Mouse (Mus musculus): Measurements from ENCODE around the gene Hist1h2bq. TPM values are rescaled to one million over a fixed set of nuclear protein-coding genes. Genes with fewer than 3 reads are reported as not detected.

Gene Hist1h2bq
- total RNA-seq, 2 experiments from 2014 or later = 108 to 110 TPM

Small RNA genes within 50 kb of the gene (microRNA-seq; reads per million reads assigned to microRNA genes)
- not detected for gene Gm19658
- gene Gm44346 = not detected
- not detected for gene Gm44466

Other genes with a start within 250 kb of the Hist1h2bq start
- not detected for gene Olfr1364, start 228.4 kb downstream of the Hist1h2bq start, total RNA-seq (2021)
- not detected for gene Olfr1362, start 196.2 kb downstream of the Hist1h2bq start, total RNA-seq (2021)
- gene Olfr11, start 167.7 kb downstream of the Hist1h2bq start, total RNA-seq (2021) = not detected
- gene Olfr1361, start 146.8 kb downstream of the Hist1h2bq start, total RNA-seq (2021) = not detected
- not detected for gene Olfr1360, start 132.8 kb downstream of the Hist1h2bq start, total RNA-seq (2021)
- not detected for gene Olfr1359, start 112.1 kb downstream of the Hist1h2bq start, total RNA-seq (2021)
- 100 to 1,000 TPM; 112 to 115 TPM for gene Hist1h2bl, start 94.1 kb downstream of the Hist1h2bq start, total RNA-seq (2021)
- 100 to 1,000 TPM; 129 to 178 TPM for gene Hist1h2ai, start 93.8 kb downstream of the Hist1h2bq start, total RNA-seq (2021)
- 100 to 1,000 TPM; 159 to 180 TPM for gene Hist1h3h, start 92.5 kb downstream of the Hist1h2bq start, total RNA-seq (2021)
- 10 to 100 TPM; 34.8 to 37.4 TPM for gene Hist1h2bm, start 88.2 kb downstream of the Hist1h2bq start, total RNA-seq (2021)
- gene Hist1h4j, start 75.1 kb downstream of the Hist1h2bq start, total RNA-seq (2021) = 10 to 100 TPM; 35.9 to 46.7 TPM
- 100 to 1,000 TPM; 525 to 563 TPM for gene Hist1h4k, start 59.7 kb downstream of the Hist1h2bq start, total RNA-seq (2021)
- gene Hist1h2ak, start 56.4 kb downstream of the Hist1h2bq start, total RNA-seq (2021) = 10 to 100 TPM; 59.3 to 67.5 TPM
- gene Hist1h2bn, start 56.1 kb downstream of the Hist1h2bq start, total RNA-seq (2021) = 10 to 100 TPM; 57.6 to 68.8 TPM
- gene Hist1h1b, start 29.6 kb downstream of the Hist1h2bq start, total RNA-seq (2021) = 10 to 100 TPM; 55.3 to 56.6 TPM
- gene Hist1h3i, start 26.8 kb downstream of the Hist1h2bq start, total RNA-seq (2021) = 100 to 1,000 TPM; 145 to 150 TPM
- gene Hist1h2an, start 23.0 kb downstream of the Hist1h2bq start, total RNA-seq (2021) = 10 to 100 TPM; 13.0 to 15.8 TPM
- 10 to 100 TPM; 41.6 to 49.7 TPM for gene Hist1h2bp, start 22.7 kb downstream of the Hist1h2bq start, total RNA-seq (2021)
- gene Hist1h2ao, start 268 bp upstream of the Hist1h2bq start, total RNA-seq (2021) = not detected
- 100 to 1,000 TPM; 320 to 409 TPM for gene Hist1h4m, start 1.5 kb upstream of the Hist1h2bq start, total RNA-seq (2021)
- gene Hist1h4n, start 22.0 kb upstream of the Hist1h2bq start, total RNA-seq (2021) = 10 to 100 TPM; 34.5 to 43.1 TPM
- gene Hist1h2ap, start 23.3 kb upstream of the Hist1h2bq start, total RNA-seq (2021) = 100 to 1,000 TPM; 184 to 208 TPM
- gene Hist1h2br, start 23.5 kb upstream of the Hist1h2bq start, total RNA-seq (2021) = 100 to 1,000 TPM; 106 to 108 TPM
- 10 to 100 TPM; 12.1 to 14.0 TPM for gene Zfp184, start 134.9 kb upstream of the Hist1h2bq start, total RNA-seq (2021)
- under 1 TPM in 1 of 2 experiments, not detected in 1; 0.12 TPM for gene Pom121l2, start 171.0 kb upstream of the Hist1h2bq start, total RNA-seq (2021)
- gene Prss16, start 199.5 kb upstream of the Hist1h2bq start, total RNA-seq (2021) = not detected
- 100 to 1,000 TPM; 126 to 134 TPM for gene Hist1h2ah, start 225.4 kb upstream of the Hist1h2bq start, total RNA-seq (2021)
- 100 to 1,000 TPM in 1 of 2 experiments, 10 to 100 TPM in 1; 95.1 to 120 TPM for gene Hist1h2bk, start 225.7 kb upstream of the Hist1h2bq start, total RNA-seq (2021)
- 10 to 100 TPM; 89.3 to 89.6 TPM for gene Hist1h4i, start 231.2 kb upstream of the Hist1h2bq start, total RNA-seq (2021)
- gene Hist1h2ag, start 232.7 kb upstream of the Hist1h2bq start, total RNA-seq (2021) = 10 to 100 TPM; 59.9 to 64.0 TPM
- 10 to 100 TPM; 53.8 to 62.6 TPM for gene Hist1h2bj, start 233.0 kb upstream of the Hist1h2bq start, total RNA-seq (2021)